Mouse (Mus musculus) kidney, embryonic 15.5 days (tissue): ENCODE measurements around the gene Cilp2. TPM values are rescaled to one million over a fixed set of nuclear protein-coding genes. Genes with fewer than 3 reads are reported as not detected.

Experiments
- ATAC-seq: fragments of 200-750 bp; cut with Nextera tagmentation; replicated peaks from 2 replicates; pipeline ENCODE4 v1.8.0; 2017; ENCODE audit warnings: moderate TSS enrichment; ENCODE audit not compliant: low FRiP score
- H3K27ac ChIP-seq: fragments of 300-500 bp; sonication (generic); 2 replicates; pipeline ENCODE4 v1.5.1; 2015; ENCODE audit warnings: mild to moderate bottlenecking, inconsistent platforms
- H3K27me3 ChIP-seq: fragments of 300-500 bp; sonication (generic); 2 replicates; pipeline ENCODE4 v1.6.1; 2015; ENCODE audit warnings: inconsistent platforms
- H3K36me3 ChIP-seq: fragments of 300-500 bp; sonication (generic); 2 replicates; pipeline ENCODE4 v1.6.1; 2015; ENCODE audit warnings: inconsistent platforms
- H3K4me1 ChIP-seq: fragments of 300-500 bp; sonication (generic); 2 replicates; pipeline ENCODE4 v1.6.1; 2015; ENCODE audit warnings: inconsistent platforms
- H3K4me2 ChIP-seq: fragments of 300-500 bp; sonication (generic); 2 replicates; pipeline ENCODE4 v1.6.1; 2015; ENCODE audit warnings: moderate library complexity, mild to moderate bottlenecking, inconsistent platforms
- H3K4me3 ChIP-seq: fragments of 300-500 bp; sonication (generic); replicated peaks from 2 replicates; pipeline ENCODE4 v1.5.1; 2015; ENCODE audit warnings: mild to moderate bottlenecking, inconsistent platforms
- H3K9ac ChIP-seq: fragments of 300-500 bp; sonication (generic); 2 replicates; pipeline ENCODE4 v1.6.1; 2015; ENCODE audit warnings: mild to moderate bottlenecking, inconsistent platforms
- H3K9me3 ChIP-seq: fragments of 300-500 bp; sonication (generic); replicated peaks from 2 replicates; pipeline ENCODE4 v1.6.1; 2016; ENCODE audit warnings: inconsistent platforms
- WGBS: fragments of 180-500 bp; shearing (Covaris S2); methylation state at CpG from one replicate; pipeline ENCODE4 v1.1.7; 2015; ENCODE audit warnings: mixed read lengths; 5-methylcytosine and 5-hydroxymethylcytosine counted together
- polyA plus RNA-seq: library from polyadenylated mRNA; unstranded; fragments of >200 nt; fragmentation: Nextera tagmentation; extraction: Ambion mirVana; gene quantifications from 2 replicates; pipeline ENCODE4 v1.2.1, GENCODE M21; 2015

Cilp2 gene
- polyA plus RNA-seq, 1 experiment from 2014 or later: 0.88 TPM

DNA sequence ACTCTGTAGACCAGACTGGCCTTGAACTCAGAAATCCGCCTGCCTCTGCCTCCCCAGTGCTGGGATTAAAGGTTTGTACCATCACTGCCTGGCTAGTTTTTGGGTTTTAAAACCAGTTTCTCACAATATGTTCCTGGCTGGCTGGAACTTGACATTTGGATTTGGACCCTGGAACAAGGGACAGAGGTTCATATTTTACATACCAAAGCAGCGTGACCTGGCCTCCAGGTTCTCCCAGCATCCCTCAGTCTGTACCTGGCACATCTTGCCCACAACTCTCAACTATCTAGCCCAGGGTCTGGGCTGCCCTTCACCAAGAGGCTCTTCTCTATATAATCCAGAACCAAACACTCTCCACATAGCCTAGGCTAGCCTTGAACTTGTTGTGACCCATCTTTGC, 12.4 kb upstream of the Cilp2 start:
- H3K27ac ChIP-seq: no peak overlapping the region
- ATAC-seq: no peak
- peaks cover 64% of the 10 kb centered on the region for H3K4me1 ChIP-seq
- peaks cover 38% of the 10 kb centered on the region for H3K36me3 ChIP-seq
- WGBS: 81% methylated on average over 2 of the region's 2 CpGs
- no peak overlapping the region for H3K4me3 ChIP-seq
- no peaks in the 10 kb centered on the region for H3K9me3 ChIP-seq
- H3K9ac ChIP-seq: no peak overlapping the region
- no peak overlapping the region for H3K4me2 ChIP-seq
- no peaks in the 10 kb centered on the region for H3K27me3 ChIP-seq

- Histone ChIP-seq H3K4me2 (no peak overlapping the region), H3K4me1 (peaks cover 58% of the 10 kb centered on the region), H3K4me3 (no peak overlapping the region), H3K27me3 (no peaks in the 10 kb centered on the region), H3K27ac (no peak overlapping the region), H3K9me3 (no peaks in the 10 kb centered on the region), H3K36me3 (peaks cover 58% of the 10 kb centered on the region), H3K9ac (no peak overlapping the region)
- 89% methylated on average over 6 of the region's 6 CpGs for WGBS
- no peak for ATAC-seq
These were observed 10.4 kb upstream of the Cilp2 start for GRCm38 (mm10) chr8:69897857-69898256.

- H3K4me2 ChIP-seq: no peak overlapping the region
- 81% methylated on average over 4 of the region's 4 CpGs for WGBS
- ATAC-seq: no peak
- H3K9ac ChIP-seq: no peak overlapping the region
- H3K4me3 ChIP-seq: no peak overlapping the region
- H3K27ac ChIP-seq: no peak overlapping the region
- H3K27me3 ChIP-seq: peaks cover under 1% of the 10 kb centered on the region
- peaks cover 64% of the 10 kb centered on the region for H3K36me3 ChIP-seq
- peaks cover 45% of the 10 kb centered on the region for H3K4me1 ChIP-seq
- no peaks in the 10 kb centered on the region for H3K9me3 ChIP-seq
These were observed 8.4 kb upstream of the Cilp2 start for GRCm38 (mm10) chr8:69895772-69896451.

DNA sequence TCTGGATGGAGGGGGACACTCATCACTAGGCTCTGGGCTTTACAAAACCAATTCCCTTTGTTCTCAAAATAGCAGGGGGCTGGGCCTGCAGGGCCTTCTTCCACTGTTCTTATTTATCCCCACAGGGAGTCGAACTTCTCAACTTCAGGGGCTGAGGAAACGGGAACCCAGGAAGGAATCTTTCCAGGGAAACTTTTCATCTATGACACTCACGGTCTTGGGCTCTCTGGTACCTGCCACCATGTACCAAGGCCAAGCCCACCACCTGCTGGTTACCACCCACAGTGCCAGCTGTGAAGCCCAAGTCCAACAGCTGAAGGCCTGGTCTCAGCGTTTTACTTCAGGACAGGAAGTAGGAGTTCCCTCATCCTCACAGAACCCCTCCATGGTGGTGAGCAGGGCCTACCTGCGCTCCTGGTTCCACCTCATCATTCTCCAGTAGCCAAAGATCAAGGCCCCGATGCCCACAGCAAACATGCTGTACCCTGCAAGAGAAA, 7.4 kb upstream of the Cilp2 start:
- Histone ChIP-seq H3K9ac (no peak overlapping the region), H3K36me3 (peaks cover 64% of the 10 kb centered on the region), H3K27ac (no peak overlapping the region), H3K4me3 (no peak overlapping the region), H3K4me1 (peaks cover 34% of the 10 kb centered on the region), H3K27me3 (peaks cover 11% of the 10 kb centered on the region), H3K9me3 (no peaks in the 10 kb centered on the region), H3K4me2 (no peak overlapping the region)
- 67% methylated on average over 6 of the region's 6 CpGs for WGBS
- no peak for ATAC-seq

GRCm38 (mm10) chr8:69893863-69894262, 6.4 kb upstream of the Cilp2 start:
- Histone ChIP-seq H3K4me2 (no peak overlapping the region), H3K9me3 (no peaks in the 10 kb centered on the region), H3K27me3 (peaks cover 21% of the 10 kb centered on the region), H3K27ac (no peak overlapping the region), H3K36me3 (peaks cover 60% of the 10 kb centered on the region), H3K9ac (no peak overlapping the region), H3K4me1 (peaks cover 35% of the 10 kb centered on the region), H3K4me3 (no peak overlapping the region)
- 43% methylated on average over 17 of the region's 17 CpGs for WGBS
- ATAC-seq: 0 out of 2 replicates have a peak, but pooled peaks have one; percentile 3

- Histone ChIP-seq H3K27me3 (peaks cover 51% of the 10 kb centered on the region), H3K9me3 (no peaks in the 10 kb centered on the region), H3K36me3 (peaks cover 34% of the 10 kb centered on the region), H3K4me1 (peaks cover 44% of the 10 kb centered on the region), H3K4me3 (no peak overlapping the region), H3K4me2 (no peak overlapping the region), H3K27ac (no peak overlapping the region), H3K9ac (no peak overlapping the region)
- 39% methylated on average over 19 of the region's 19 CpGs for WGBS
- no peak for ATAC-seq
These were observed 3.3 kb upstream of the Cilp2 start for GRCm38 (mm10) chr8:69890813-69891241.

- Histone ChIP-seq H3K27me3 (peaks cover 70% of the 10 kb centered on the region), H3K4me1 (peaks cover 42% of the 10 kb centered on the region), H3K4me3 (peak overlapping the region; percentile 31), H3K9me3 (no peaks in the 10 kb centered on the region), H3K36me3 (peaks cover 17% of the 10 kb centered on the region), H3K27ac (no peak overlapping the region), H3K4me2 (peak overlapping the region; percentile 55), H3K9ac (no peak overlapping the region)
- ATAC-seq: peak; percentile 37; the same call in 1 of the 2 replicates
- WGBS: 5% methylated on average over 32 of the region's 32 CpGs
These were observed 1.4 kb upstream of the Cilp2 start for GRCm38 (mm10) chr8:69888902-69889301.

DNA sequence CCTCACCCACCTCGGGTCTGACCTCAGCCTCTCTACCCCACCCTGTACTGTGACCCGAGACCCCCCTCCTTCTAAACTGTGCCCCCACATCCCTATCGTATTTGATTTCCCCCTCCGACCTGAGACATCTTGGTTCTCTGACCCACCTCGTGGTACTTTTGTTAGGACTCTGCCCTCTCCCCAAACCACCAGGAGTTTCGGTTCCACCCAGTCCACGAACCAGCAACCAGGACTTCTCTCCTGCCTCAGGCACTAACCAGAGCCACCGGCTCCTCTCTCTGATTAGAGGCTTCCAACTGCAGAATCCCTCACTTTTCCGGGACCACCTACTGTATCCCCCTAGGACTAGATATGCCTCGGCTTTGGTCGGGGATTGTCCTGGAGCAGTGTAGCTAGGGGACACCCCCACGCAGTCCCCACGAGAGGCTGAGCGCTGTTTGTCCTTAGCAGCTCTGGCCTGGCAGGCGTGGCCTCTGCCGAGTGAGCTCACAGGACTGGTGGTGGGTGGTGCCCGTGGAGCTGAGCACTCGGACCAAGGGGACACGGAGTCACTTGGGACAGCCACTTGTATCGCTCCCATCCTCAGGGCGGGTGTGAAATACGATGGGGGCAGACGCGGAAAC, 868 bp upstream of the Cilp2 start:
- Histone ChIP-seq H3K9me3 (no peaks in the 10 kb centered on the region), H3K36me3 (peaks cover 12% of the 10 kb centered on the region), H3K27ac (no peak overlapping the region), H3K4me1 (peaks cover 41% of the 10 kb centered on the region), H3K27me3 (peaks cover 76% of the 10 kb centered on the region), H3K4me3 (peak overlapping the region; percentile 31), H3K4me2 (peak overlapping the region; percentile 55), H3K9ac (no peak overlapping the region)
- no peak for ATAC-seq
- WGBS: 4% methylated on average over 24 of the region's 24 CpGs

DNA sequence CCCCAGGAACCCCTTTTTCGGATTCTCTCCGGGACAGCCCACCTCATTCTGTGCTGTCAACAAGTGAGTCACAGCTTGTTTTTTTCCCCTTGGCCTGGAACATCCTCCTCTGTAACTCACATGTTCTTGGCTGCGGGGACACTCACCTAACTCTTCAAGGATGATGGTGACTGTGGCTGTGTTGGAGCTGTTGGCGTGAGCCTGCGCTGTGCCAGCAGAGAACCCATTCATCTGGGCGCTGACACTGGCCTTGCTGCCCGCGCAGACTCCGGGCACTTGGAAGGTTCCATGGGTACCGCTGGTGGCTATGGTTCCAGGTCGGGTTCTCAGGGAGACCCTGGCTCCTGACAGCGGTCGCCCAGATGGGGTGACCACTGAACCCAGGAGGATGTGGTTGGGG, 3.3 kb downstream of the Cilp2 start:
- no peak for ATAC-seq
- Histone ChIP-seq H3K9me3 (no peaks in the 10 kb centered on the region), H3K4me1 (peaks cover 60% of the 10 kb centered on the region), H3K9ac (no peak overlapping the region), H3K27me3 (peaks cover 100% of the 10 kb centered on the region), H3K27ac (no peak overlapping the region), H3K4me2 (no peak overlapping the region), H3K4me3 (no peak overlapping the region), H3K36me3 (no peaks in the 10 kb centered on the region)
- 57% methylated on average over 13 of the region's 13 CpGs for WGBS

- H3K27me3 ChIP-seq: peaks cover 94% of the 10 kb centered on the region
- H3K36me3 ChIP-seq: no peaks in the 10 kb centered on the region
- H3K9ac ChIP-seq: no peak overlapping the region
- no peak for ATAC-seq
- no peak overlapping the region for H3K27ac ChIP-seq
- peaks cover 48% of the 10 kb centered on the region for H3K4me1 ChIP-seq
- peak overlapping the region; percentile 48 for H3K4me3 ChIP-seq
- peak overlapping the region; percentile 67 for H3K4me2 ChIP-seq
- WGBS: 11% methylated on average over 52 of the region's 52 CpGs
- H3K9me3 ChIP-seq: no peaks in the 10 kb centered on the region
These were observed 4.5 kb downstream of the Cilp2 start for GRCm38 (mm10) chr8:69882833-69883600.

DNA sequence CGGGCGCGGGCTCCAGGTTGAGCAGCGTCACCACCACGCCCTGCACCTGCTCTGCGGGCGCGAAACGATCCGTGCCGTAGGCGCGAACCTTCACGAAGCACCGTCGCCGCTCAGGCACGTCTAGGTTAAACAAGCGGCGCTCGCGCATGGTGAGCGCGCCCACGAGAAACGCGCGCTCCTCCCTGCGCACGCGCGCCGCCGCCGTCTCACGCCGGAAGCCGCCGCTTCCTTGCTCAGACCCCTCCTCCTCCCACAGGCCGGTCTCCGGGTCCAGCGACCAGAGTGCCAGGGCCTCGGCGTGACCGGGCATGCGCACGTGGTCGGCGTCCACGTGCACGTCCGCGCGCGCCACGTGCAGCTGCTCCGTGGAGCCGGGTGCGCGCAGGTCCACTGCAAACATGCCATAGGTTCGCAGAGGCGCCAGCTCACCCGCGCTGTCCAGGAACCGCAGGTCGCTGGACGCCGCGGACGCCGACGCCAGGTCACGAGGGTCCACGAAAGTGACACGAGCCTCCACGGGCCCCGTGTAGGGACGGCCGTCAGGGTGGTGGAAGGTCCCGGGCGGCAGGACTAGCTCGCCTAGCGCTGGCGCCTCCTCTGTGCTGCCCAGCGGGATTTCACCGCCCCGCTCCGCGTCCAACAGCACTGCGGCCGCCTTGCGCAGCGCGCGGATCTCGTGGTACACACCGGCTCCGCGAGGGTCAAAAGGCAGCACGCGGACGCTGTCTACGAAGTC, 5.3 kb downstream of the Cilp2 start:
- Histone ChIP-seq H3K27ac (no peak overlapping the region), H3K9ac (peak overlapping the region; percentile 29; the same call in 1 of the 2 replicates), H3K4me2 (peak overlapping the region; percentile 67), H3K36me3 (no peaks in the 10 kb centered on the region), H3K9me3 (no peaks in the 10 kb centered on the region), H3K4me3 (peak overlapping the region; percentile 48), H3K4me1 (peaks cover 40% of the 10 kb centered on the region), H3K27me3 (peaks cover 94% of the 10 kb centered on the region)
- 5% methylated on average over 102 of the region's 103 CpGs for WGBS
- peak; percentile 31 for ATAC-seq
